Mouse (Mus musculus): ENCODE measurements around the gene Chchd6.

GRCm38 (mm10) chr6:89631809-89632562 is 36.5 kb upstream of the Chchd6 start:
- TF ChIP-seq CTCF (conservative IDR thresholded peaks at IDR 0.05; ENCODE audit: low read length), result peak; percentile 52
- TF ChIP-seq POU5F1 (IDR thresholded peaks at IDR 0.05; ENCODE audit: borderline replicate concordance, low read length), result no peak
- TF ChIP-seq NANOG (IDR thresholded peaks at IDR 0.05; ENCODE audit: borderline replicate concordance, low read length), result no peak

Data from E14TG2a.4 (cell line).